Mouse (Mus musculus): Measurements from ENCODE around the gene Vopp1. TPM values are rescaled to one million over a fixed set of nuclear protein-coding genes. Genes with fewer than 3 reads are reported as not detected.
"Not testable (repeated sequence)": the region's sequence is repeated elsewhere in the genome, so short reads cannot be mapped to it uniquely, and the experiment has no call there.

Vopp1 gene
- 100 to 1,000 TPM; 158 to 172 TPM for total RNA-seq (2021)

GRCm38 (mm10) chr6:57824422-57825258 lies at the start of gene Vopp1:
Vopp1 (minus strand) TSS chr6:57825159.
- intact Hi-C loops (cut with DNase I) = no loop called here
- DNase-seq (ENCODE audit: extremely low spot score in 1 of 2, low spot score in 2 of 2) = peak; percentile 58 to 85

DNA sequence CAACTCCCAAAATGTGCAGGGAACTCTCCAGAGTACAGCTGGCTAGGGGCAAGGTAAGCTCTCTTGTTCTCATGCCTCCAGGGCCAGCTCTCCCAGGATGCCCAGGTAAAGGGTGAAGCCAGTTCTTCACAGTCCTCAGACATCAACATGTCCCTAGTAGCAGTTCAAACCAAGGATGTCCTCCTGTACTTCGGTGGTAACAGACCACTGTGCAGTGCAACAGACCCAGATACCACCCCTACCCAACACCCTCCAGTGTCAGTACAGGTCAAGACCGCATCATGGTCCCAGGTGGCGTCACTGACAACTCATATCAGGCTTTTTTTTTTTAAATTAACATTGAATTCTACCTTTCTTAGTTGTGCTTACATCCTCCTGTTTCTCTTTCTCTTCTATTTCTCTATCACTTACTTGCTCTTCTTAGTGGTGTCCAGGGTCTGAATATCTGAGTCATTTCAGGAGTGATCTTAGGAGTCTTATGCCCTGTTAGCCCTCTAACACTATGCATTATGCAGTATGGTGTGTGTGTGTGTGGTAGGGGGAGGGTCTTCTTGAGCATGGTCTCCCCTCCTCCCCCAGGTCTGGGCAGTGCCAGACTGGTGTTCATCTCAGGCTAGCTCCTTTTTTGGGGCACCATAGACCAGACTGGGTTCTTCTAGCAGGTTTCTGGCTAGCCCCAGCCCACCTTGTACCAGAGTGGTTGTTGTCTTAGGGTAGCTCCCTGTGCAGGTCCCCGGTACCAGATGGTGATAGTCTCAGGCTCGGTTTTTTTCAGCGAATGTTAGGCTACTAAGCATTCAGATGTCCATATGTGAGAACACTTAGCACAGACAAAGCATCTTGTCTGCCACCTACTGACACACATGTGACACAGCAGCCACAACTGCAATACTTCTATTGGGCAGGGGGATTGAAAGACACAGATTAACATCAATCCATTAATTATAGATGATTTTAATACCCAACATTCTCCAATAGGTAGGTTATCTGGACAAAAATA lies 34.4 kb upstream of the Vopp1 start:
- DNase-seq (ENCODE audit: extremely low spot score in 1 of 2, low spot score in 2 of 2) = peak in 1 of 2 experiments; percentile 34
- intact Hi-C loops (cut with DNase I) = no loop called here

DNA sequence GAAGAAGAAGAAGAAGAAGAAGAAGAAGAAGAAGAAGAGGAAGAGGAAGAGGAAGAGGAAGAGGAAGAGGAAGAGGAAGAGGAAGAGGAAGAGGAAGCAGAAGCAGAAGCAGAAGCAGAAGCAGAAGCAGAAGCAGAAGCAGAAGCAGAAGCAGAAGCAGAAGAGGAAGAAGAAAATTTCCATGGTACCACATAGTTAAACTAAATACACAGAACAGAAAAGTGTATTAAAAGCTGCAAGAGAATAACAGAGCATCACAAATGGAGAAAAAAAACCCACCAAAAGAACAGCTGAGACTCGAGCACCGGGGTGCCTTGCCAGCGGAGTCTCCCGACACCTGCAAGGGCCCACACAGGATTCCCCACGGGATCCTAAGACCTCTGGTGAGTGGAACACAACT lies 26.2 kb upstream of the Vopp1 start:
- DNase-seq (ENCODE audit: extremely low spot score in 1 of 2, low spot score in 2 of 2); intact Hi-C loops (cut with DNase I): not testable (repeated sequence)

DNA sequence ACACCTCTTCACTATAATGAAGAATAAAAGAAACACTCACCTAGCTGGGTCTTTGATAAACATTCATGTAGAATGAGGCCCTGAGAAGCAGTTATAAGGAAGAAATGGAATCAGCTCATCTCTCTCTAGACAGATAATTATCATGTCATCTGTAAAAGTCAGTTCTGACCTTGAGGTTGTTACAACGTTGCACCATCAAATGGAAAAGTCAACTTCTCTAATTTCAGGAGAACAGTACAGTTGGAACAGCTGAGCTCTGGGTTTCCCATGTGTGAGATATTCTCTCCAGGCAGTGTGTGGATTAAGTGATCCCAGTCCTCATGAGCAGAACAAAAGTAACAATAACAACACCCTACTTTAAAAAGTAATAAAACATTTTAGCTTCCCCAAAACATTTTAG lies 25.3 kb upstream of the Vopp1 start, which contains the start of gene Vmn1r21:
Vmn1r21 (minus strand) TSS at position 58 of the 400 bp plus-strand sequence.
- DNase-seq (ENCODE audit: extremely low spot score in 1 of 2, low spot score in 2 of 2) = no peak

DNA sequence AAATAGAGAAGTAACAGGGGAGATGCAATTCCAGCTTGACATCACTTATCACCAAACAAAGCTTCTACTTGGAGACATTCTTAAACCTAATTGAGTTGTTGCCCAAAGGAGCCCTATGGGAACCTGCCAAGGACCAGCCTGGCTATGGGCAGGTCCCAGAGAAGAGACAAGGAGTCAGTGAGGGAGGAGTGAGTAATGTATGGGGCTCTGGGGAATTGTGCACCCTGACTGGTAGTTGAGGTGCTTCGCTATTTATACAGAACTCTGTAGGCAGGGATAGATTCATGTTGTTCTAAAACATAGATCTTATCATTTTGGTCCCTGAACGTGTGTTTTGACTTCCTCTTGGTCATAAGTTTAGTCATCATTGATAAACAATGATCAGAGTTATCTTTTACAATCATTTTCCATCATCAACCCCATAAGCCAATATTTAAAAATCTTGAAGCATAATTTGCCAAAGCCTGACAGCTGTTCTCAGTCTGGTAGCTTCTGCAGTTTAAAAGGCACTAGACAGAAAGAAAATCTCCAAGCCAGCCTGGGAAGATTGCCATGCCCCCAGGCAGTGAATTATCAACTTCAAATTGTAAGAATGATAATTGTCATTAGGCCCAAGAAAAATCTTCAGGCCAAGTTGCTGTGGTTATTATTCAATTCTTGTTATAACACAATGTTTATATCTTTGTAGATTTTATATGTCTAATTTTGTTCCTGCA lies 14.9 kb upstream of the Vopp1 start:
- DNase-seq (ENCODE audit: extremely low spot score in 1 of 2, low spot score in 2 of 2) = no peak
- intact Hi-C loops (cut with DNase I) = no loop called here

More for the DNA sequence above, 25.3 kb upstream of the Vopp1 start, which contains the start of gene Vmn1r21:
- intact Hi-C loops (cut with DNase I) = no loop called here

DNA sequence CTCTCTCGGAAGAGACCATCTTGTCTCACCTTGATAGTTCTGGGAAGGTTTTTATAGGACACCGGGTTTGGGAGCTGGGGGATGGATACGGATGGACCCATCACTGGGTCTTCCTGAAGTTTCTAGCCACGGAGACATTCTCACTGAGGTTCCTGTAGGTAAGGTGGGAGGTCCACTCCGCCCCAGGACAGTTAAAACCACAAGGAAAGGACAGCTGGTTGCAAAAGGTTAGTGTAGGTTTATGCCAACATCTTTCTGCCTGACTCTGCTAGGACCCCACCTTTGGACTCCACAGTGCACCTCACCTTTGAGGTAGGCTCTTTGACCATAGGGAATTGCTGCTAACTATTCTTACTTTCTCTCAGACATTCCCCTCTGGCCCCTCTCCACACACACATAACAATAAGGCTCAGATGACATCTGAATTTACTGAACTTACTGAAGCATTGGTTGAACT lies 328 bp upstream of the Vopp1 start:
- no peak for DNase-seq (ENCODE audit: extremely low spot score in 1 of 2, low spot score in 2 of 2)
- intact Hi-C loops (cut with DNase I) = no loop called here

DNA sequence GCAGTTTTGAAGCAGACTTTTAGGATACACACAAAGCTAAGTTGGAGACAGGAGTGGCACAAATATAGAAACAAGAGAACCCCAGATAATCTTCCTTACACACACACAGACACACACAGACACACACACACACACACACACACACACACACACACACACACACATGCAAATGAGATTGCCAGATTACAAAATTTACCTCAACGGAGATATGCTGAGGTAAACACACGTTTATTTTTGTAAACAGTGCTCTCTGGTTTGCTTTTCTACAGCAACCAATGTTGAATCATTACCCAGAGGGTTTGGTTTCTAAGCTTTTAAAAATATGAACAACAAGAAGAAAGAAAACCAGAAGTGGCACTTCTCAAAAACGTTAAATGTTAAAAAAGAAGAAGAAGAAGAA lies 1.5 kb downstream of the Vopp1 start:
- intact Hi-C loops (cut with DNase I) = no loop called here
- no peak for DNase-seq (ENCODE audit: extremely low spot score in 1 of 2, low spot score in 2 of 2)

DNA sequence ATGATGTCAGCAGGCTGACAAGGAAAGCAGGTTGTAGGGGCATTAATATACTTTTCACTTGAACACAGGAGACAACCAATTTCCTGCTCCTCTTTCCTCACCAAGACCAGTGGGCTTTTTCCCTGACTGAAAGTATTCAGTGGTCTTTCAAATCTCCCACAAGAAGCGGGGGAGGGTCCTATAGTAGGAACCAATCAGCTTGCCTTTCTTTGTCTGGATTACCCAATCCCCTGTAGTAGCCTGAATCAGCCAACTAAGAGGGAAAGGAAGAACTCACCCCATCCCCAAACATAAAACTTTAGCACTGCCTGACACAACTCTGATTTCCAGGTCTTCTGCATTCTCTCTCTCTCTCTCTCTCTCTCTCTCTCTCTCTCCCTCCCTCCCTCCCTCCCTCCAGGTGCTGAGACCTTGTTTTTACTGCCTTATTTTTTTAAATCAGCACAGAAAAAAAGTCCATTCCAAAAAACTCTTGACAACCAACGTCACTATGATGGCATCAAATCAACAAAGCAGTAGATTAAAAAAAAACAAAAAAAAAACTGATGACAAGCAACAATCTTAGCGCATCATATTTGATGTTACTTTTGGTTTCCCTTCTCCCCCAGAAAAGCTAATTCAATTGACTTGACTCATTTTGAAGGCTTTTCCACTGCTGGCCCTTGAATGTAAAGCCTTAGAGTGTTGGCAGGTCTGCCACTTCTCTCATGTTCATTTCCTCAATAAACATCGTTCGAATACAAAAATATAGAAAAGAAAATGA lies 2.1 kb downstream of the Vopp1 start:
- DNase-seq (ENCODE audit: extremely low spot score in 1 of 2, low spot score in 2 of 2) = no peak
- intact Hi-C loops (cut with DNase I) = no loop called here

- no peak for DNase-seq (ENCODE audit: extremely low spot score in 1 of 2, low spot score in 2 of 2)
- intact Hi-C loops (cut with DNase I) = no loop called here
Observed at GRCm38 (mm10) chr6:57814436-57814940, 10.5 kb downstream of the Vopp1 start.

- DNase-seq (ENCODE audit: extremely low spot score in 1 of 2, low spot score in 2 of 2) = no peak
- intact Hi-C loops (cut with DNase I) = no loop called here
Observed at GRCm38 (mm10) chr6:57811748-57812730, 12.9 kb downstream of the Vopp1 start.

- intact Hi-C loops (cut with DNase I) = no loop called here
- no peak for DNase-seq (ENCODE audit: extremely low spot score in 1 of 2, low spot score in 2 of 2)
Observed at GRCm38 (mm10) chr6:57805218-57806069, 19.5 kb downstream of the Vopp1 start.

DNA sequence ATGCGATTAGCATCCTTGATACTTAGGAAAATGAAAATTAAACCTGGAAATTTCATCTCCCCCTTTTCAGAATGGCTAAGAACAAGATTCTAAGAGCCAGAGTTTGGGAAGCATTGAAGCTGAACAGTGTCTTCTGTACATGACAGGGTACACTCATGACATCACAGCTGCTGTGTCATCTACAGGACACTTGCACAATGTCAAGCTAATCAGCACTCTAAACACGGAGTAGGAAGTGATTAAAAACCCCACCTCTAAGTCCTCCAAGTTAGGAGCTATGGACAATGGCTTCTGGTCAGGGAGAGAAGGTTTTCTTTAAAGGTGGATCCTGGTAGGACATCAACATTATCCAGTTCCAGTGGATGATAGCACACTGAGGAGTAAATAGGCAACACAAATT lies 21.8 kb downstream of the Vopp1 start:
- DNase-seq (ENCODE audit: extremely low spot score in 1 of 2, low spot score in 2 of 2) = no peak
- intact Hi-C loops (cut with DNase I) = no loop called here

DNA sequence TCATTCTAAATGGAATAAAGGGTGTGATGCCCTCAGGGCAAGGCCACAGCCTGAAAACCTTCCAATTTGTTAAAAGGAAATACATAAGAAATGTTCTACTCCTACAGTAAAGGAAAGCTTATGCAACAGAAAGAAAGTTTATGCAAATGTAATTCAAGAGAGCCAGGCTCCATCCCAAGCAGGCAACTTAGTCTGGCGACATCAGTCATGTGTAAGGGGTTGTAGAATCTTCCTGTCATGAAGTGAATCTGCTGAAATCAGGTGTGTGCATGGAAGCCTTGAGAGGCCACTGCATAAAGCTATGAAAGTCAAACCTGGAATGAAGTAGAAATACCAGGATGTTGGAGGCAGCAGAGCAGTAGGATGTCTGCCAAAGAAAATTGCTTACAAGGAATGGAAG lies 26.0 kb downstream of the Vopp1 start:
- no peak for DNase-seq (ENCODE audit: extremely low spot score in 1 of 2, low spot score in 2 of 2)
- intact Hi-C loops (cut with DNase I) = no loop called here

DNA sequence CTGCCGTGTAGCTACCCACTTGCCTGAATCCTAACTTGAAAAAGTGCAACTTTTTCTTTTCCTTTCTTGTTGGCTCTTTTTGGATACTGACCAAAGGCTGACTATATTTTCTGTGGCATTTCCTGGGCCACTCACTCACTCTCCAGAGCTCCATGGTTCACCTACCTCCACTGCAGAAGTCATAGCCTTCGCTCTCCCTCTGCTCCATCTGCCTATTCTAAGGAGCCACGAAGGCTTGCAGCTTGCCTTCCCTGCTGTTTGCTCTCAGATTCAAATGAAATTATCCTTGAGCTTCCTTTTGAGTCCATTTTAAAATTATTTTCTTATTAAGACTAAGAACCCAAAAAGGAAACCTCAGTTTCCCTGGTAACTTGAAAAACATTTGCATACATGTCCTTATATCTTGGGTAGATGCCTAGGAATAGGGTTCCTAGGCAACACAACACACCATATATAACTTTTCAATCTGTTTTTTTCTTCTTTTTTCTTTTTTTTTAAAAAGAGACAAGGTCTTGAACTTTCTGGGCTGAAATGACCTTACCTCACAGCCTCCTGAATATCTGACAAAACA lies 28.0 kb downstream of the Vopp1 start:
- no peak for DNase-seq (ENCODE audit: extremely low spot score in 1 of 2, low spot score in 2 of 2)
- intact Hi-C loops (cut with DNase I) = no loop called here

DNA sequence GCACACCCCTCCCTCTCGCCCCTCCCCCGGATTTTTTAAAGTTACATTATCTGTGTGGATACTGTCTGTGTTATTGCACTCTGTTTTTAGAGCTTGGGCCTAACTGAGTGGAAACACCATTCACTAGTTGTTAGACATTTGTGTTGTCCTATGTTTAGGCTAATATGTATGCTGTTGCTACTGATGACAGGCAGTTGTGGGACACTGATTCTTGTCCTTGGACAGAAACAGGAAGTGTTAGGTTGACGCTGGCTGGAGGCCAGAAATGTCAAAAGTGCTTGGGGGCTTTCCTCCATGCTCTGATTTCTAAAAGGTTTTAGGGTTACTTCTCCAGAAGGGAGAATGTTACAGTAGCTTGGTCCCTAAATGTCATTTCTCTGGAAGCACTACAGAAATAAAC lies 29.1 kb downstream of the Vopp1 start:
- intact Hi-C loops (cut with DNase I) = no loop called here
- peak in 1 of 2 experiments; percentile 61 for DNase-seq (ENCODE audit: extremely low spot score in 1 of 2, low spot score in 2 of 2)

GRCm38 (mm10) chr6:57792821-57793220 lies 32.1 kb downstream of the Vopp1 start:
- intact Hi-C loops (cut with DNase I); DNase-seq (ENCODE audit: extremely low spot score in 1 of 2, low spot score in 2 of 2): not testable (repeated sequence)
